Mouse (Mus musculus): ENCODE measurements around the gene 4930548H24Rik. TPM values are rescaled to one million over a fixed set of nuclear protein-coding genes. Genes with fewer than 3 reads are reported as not detected.

The 4930548H24Rik gene
- 0.11 and 0.16 TPM in 2 replicates for polyA plus RNA-seq (2016; fragmentation: Nextera tagmentation; extraction: Ambion mirVana)

DNA sequence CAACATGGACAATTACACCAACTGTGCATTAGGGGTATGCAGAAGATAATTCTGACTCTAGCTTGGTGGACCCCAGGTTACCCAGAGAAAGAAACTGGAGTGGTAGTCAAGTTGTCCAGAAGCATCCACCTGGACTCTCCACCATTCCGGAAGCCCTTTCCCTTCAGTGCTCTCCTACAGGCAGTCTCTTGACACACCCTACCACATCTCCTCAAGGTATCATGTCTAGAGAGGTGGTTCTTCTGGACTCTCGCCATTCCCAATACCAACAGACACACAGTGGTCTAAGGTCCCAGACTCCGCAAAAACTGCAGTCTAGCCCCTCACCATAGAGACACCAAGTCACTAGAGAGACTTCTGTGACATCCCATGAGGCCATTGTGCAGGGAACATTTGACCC lies at the start of gene 4930548H24Rik:
Gene 4930548H24Rik, plus strand, starts transcription at position 301 of the 400 bp plus-strand sequence.
- Histone ChIP-seq H3K4me1 (no peaks in the 10 kb centered on the region), H3K36me3 (replicated peaks) (peaks cover 47% of the 10 kb centered on the region), H3K27me3 (replicated peaks; ENCODE audit: low read depth, poor library complexity, severe bottlenecking) (no peaks in the 10 kb centered on the region), H3K27ac (replicated peaks) (no peak within 1 kb of the TSS), H3K9me3 (no peaks in the 10 kb centered on the region), H3K4me3 (no peak within 1 kb of the TSS)
- no peak for DNase-seq (ENCODE audit: low spot score)
- WGBS: 95% methylated on average over 3 of the region's 3 CpGs

DNA sequence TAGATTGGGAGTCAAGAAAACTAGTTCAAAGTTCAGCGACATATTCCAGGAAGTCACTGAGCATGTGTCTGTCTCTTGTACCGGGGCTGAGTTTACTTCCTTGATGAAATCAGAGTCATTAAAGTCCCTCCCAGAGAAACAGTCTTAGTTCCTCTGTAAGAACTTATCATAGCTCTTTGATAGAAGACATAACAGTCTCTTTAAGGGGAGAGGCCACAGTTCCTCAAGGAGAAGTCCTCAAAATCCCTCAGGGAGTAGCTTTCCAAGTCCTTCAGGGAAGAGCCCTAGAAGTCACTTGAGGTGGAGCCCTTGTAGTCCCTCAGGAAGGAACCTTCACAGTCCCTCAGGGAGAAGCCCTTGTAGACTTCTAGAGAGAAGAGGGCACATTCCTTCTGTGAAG lies 34.2 kb upstream of the 4930548H24Rik start:
- no peaks in the 10 kb centered on the region for H3K27me3 ChIP-seq (replicated peaks; ENCODE audit: low read depth, poor library complexity, severe bottlenecking)
- H3K36me3 ChIP-seq (replicated peaks): 0 out of 2 replicates have a peak, but pooled peaks cover 2% of the 10 kb centered on the region
- no peak overlapping the region for H3K4me3 ChIP-seq
- no peak for DNase-seq (ENCODE audit: low spot score)
- no peak overlapping the region for H3K27ac ChIP-seq (replicated peaks)
- H3K4me1 ChIP-seq: peaks cover 14% of the 10 kb centered on the region
- H3K9me3 ChIP-seq: no peaks in the 10 kb centered on the region
- WGBS: 89% methylated on average over 2 of the region's 2 CpGs

DNA sequence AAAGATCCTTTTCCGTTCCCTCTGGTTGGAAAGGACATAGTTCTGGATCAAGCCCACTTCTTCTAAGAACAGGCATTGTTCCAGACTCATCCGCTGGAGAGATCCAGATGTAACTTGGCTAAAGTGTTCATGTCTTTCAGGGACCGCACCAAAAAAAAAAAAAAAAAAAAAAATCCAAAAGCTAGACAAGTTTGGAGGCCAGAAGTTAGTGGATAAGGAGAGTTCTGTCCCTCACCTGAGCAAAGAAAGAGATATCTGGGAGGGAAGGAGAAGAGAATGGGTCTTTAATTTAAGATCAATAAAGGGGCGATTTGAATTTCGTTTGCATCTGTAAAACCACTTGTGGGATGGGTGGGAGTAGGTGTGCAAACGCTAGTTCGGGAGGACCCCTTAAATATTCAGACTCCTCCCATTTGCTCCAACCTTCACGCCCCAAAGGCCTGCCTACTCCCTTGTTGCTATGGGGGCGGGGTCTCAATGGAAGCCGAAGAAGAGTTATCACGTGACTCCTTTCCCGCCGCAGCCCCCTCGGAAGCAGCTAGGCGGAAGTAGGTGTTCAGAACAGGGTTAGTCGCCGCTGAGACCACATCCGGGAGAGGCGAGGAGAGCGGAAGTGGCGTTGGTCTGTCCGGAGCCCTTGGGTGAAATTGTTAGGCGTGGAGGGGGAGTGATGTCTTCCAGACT lies 33.5 kb upstream of the 4930548H24Rik start, which contains the start of gene Zfp512:
Gene Zfp512, plus strand, starts transcription at position 554 of the 684 bp plus-strand sequence.
- Histone ChIP-seq H3K9me3 (no peaks in the 10 kb centered on the region), H3K27me3 (replicated peaks; ENCODE audit: low read depth, poor library complexity, severe bottlenecking) (no peaks in the 10 kb centered on the region), H3K27ac (replicated peaks) (peak within 1 kb of the TSS; percentile 80), H3K4me3 (peak within 1 kb of the TSS; percentile 65), H3K4me1 (peaks cover 14% of the 10 kb centered on the region), H3K36me3 (replicated peaks) (peaks cover 3% of the 10 kb centered on the region; the same call in 1 of the 2 replicates)
- DNase-seq (ENCODE audit: low spot score): peak; percentile 97
- 6% methylated on average over 23 of the region's 23 CpGs for WGBS

DNA sequence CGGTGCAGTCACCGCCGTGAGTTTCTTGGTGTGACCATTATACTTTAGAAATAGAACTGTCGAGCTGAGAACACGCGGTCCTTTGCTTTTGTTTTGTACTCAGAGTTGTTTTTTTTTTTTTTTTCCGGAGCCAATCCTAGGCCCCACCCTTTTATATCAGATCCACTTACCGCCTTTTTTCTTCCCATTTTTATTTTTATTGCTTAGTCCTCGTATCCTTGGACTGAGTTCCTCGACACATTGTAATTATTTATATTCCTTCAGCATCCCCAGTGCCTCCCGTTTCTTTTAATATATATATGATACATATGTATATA lies 33.0 kb upstream of the 4930548H24Rik start:
- WGBS: under 1% methylated on average over 11 of the region's 11 CpGs
- Histone ChIP-seq H3K4me1 (peaks cover 14% of the 10 kb centered on the region), H3K27me3 (replicated peaks; ENCODE audit: low read depth, poor library complexity, severe bottlenecking) (no peaks in the 10 kb centered on the region), H3K9me3 (no peaks in the 10 kb centered on the region), H3K4me3 (peak overlapping the region; percentile 65), H3K27ac (replicated peaks) (peak overlapping the region; percentile 80), H3K36me3 (replicated peaks) (peaks cover 8% of the 10 kb centered on the region; the same call in 1 of the 2 replicates)
- DNase-seq (ENCODE audit: low spot score): no peak

DNA sequence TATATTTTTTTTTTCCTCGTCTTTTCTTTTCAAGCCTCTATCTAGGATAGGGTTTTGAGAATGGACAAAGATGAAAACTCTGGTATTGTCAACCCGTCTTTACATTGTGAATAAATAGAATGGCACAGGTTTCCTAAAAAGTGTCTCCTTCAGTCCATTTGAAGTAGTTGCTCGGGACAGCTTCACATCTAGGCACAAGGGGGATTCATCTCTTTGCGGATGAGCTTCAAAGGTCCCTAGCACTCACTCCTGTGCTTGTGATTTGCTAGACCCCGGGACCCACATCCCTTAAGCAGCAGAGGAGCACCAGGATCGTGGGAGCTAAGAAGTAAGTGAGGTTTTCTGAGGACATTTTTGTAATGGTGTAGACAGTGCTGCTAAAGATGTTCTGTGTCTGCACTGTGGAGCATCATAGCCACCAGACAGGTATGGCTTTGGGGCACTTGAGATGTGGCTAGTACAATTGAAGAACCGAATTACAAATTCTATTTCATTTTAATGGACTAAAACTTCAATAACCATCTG lies 32.6 kb upstream of the 4930548H24Rik start:
- Histone ChIP-seq H3K4me3 (peak overlapping the region; percentile 65), H3K4me1 (peaks cover 14% of the 10 kb centered on the region), H3K27ac (replicated peaks) (peak overlapping the region; percentile 80), H3K36me3 (replicated peaks) (peaks cover 10% of the 10 kb centered on the region; the same call in 1 of the 2 replicates), H3K9me3 (no peaks in the 10 kb centered on the region), H3K27me3 (replicated peaks; ENCODE audit: low read depth, poor library complexity, severe bottlenecking) (no peaks in the 10 kb centered on the region)
- 19% methylated on average over 7 of the region's 7 CpGs for WGBS
- peak; percentile 16 for DNase-seq (ENCODE audit: low spot score)

GRCm38 (mm10) chr5:31467798-31468197 lies 17.7 kb upstream of the 4930548H24Rik start:
- Histone ChIP-seq H3K27me3 (replicated peaks; ENCODE audit: low read depth, poor library complexity, severe bottlenecking) (no peaks in the 10 kb centered on the region), H3K36me3 (replicated peaks) (peaks cover 78% of the 10 kb centered on the region), H3K4me3 (no peak overlapping the region), H3K27ac (replicated peaks) (no peak overlapping the region), H3K4me1 (no peaks in the 10 kb centered on the region), H3K9me3 (no peaks in the 10 kb centered on the region)
- 96% methylated on average over 3 of the region's 3 CpGs for WGBS
- DNase-seq (ENCODE audit: low spot score): no peak

DNA sequence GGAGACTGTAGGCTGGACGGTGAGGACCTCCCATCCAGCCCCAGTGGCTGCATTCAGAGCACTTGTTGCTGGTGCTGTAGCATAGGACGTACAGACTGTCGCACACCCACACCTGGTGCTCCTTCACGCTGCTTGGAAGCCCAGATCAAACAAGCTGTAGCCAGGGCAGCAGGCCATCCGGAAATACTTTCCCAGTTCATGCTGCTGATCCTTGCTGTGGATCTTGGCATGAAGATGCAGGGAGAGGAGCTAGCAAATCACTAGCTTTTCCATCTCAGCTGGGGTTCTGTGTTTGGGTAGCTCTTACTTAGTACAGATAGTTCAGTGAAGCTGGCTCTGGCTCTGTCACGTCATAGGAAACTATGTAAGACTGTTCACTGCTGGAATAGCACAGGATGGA lies 15.8 kb upstream of the 4930548H24Rik start:
- no peak overlapping the region for H3K4me3 ChIP-seq
- no peaks in the 10 kb centered on the region for H3K27me3 ChIP-seq (replicated peaks; ENCODE audit: low read depth, poor library complexity, severe bottlenecking)
- no peak for DNase-seq (ENCODE audit: low spot score)
- H3K9me3 ChIP-seq: no peaks in the 10 kb centered on the region
- peaks cover 95% of the 10 kb centered on the region for H3K36me3 ChIP-seq (replicated peaks)
- no peaks in the 10 kb centered on the region for H3K4me1 ChIP-seq
- no peak overlapping the region for H3K27ac ChIP-seq (replicated peaks)
- WGBS: 86% methylated on average over 6 of the region's 6 CpGs

DNA sequence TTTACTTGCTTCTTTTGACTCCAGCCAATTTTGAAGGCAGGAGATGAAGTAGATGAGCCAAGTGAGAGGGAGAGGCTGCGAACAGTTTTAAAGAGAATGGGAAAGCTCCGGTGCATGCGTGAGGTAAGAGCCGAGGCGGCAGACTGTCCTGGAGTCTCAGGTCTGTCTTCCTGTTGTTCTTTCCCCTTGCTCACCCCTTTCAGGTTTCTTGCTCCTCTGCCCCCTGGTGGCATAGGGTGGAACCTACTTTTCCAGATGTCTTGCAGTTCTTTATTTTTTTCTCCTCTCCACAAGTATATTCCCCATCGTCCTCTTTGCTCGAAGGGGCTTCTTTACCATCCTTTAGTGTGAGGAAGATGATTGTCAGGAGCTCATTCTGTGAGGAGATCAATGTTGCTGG lies 15.2 kb upstream of the 4930548H24Rik start:
- no peak overlapping the region for H3K4me3 ChIP-seq
- DNase-seq (ENCODE audit: low spot score): peak; percentile 65
- H3K36me3 ChIP-seq (replicated peaks): peaks cover 98% of the 10 kb centered on the region
- H3K9me3 ChIP-seq: no peaks in the 10 kb centered on the region
- no peaks in the 10 kb centered on the region for H3K4me1 ChIP-seq
- H3K27ac ChIP-seq (replicated peaks): no peak overlapping the region
- whole genome bisulfite sequencing: 78% methylated on average over 7 of the region's 7 CpGs
- H3K27me3 ChIP-seq (replicated peaks; ENCODE audit: low read depth, poor library complexity, severe bottlenecking): no peaks in the 10 kb centered on the region

GRCm38 (mm10) chr5:31480536-31480935 lies 5.0 kb upstream of the 4930548H24Rik start:
- Histone ChIP-seq H3K9me3 (no peaks in the 10 kb centered on the region), H3K36me3 (replicated peaks) (peaks cover 93% of the 10 kb centered on the region), H3K27me3 (replicated peaks; ENCODE audit: low read depth, poor library complexity, severe bottlenecking) (no peaks in the 10 kb centered on the region), H3K27ac (replicated peaks) (no peak overlapping the region), H3K4me1 (no peaks in the 10 kb centered on the region), H3K4me3 (no peak overlapping the region)
- no peak for DNase-seq (ENCODE audit: low spot score)
- WGBS: 90% methylated on average over 4 of the region's 4 CpGs

GRCm38 (mm10) chr5:31487889-31488288 lies 2.3 kb downstream of the 4930548H24Rik start:
- Histone ChIP-seq H3K9me3 (0 out of 2 replicates have a peak, but pooled peaks cover 3% of the 10 kb centered on the region), H3K27me3 (replicated peaks; ENCODE audit: low read depth, poor library complexity, severe bottlenecking) (no peaks in the 10 kb centered on the region), H3K36me3 (replicated peaks) (peaks cover 23% of the 10 kb centered on the region), H3K27ac (replicated peaks) (no peak overlapping the region), H3K4me1 (no peaks in the 10 kb centered on the region), H3K4me3 (no peak overlapping the region)
- DNase-seq (ENCODE audit: low spot score): no peak
- whole genome bisulfite sequencing: 96% methylated on average over 3 of the region's 3 CpGs

DNA sequence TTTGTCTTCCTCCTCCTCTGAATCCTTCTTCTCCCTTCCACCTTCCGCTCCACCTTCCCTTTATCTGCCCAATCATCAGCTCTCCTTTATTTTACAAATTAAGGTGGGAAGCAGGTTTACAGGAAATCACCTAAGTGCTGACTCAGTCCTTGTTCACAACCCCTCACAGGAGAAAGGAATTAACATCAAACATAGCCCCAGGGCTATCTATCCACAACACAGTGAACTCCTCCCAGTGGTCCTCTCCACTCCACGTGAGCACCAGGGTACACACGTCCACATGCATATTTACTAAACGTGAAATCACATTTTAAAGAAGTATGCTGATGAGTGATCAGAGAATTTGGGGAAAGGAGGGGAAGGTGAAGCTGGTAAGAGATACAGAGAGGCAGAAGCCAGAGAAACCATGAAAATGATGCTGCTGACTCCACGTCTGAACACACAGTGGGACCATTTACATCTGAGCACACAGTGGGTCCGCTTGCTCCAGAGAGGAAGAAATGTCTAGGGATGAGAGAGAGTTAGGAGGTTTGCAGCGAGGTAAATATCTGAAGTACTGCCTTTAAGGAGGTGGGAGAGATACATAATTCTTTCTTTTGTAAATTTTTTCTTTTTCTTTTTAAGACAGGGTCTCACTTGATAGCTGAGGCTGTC lies 3.7 kb downstream of the 4930548H24Rik start:
- Histone ChIP-seq H3K4me1 (no peaks in the 10 kb centered on the region), H3K4me3 (no peak overlapping the region), H3K27me3 (replicated peaks; ENCODE audit: low read depth, poor library complexity, severe bottlenecking) (no peaks in the 10 kb centered on the region), H3K9me3 (0 out of 2 replicates have a peak, but pooled peaks cover 3% of the 10 kb centered on the region), H3K36me3 (replicated peaks) (peaks cover 15% of the 10 kb centered on the region), H3K27ac (replicated peaks) (no peak overlapping the region)
- DNase-seq (ENCODE audit: low spot score): no peak
- 70% methylated on average over 7 of the region's 7 CpGs for WGBS

- WGBS: 63% methylated on average over 1 of the region's 1 CpGs
- no peak for DNase-seq (ENCODE audit: low spot score)
- Histone ChIP-seq H3K4me3 (no peak overlapping the region), H3K4me1 (peaks cover 9% of the 10 kb centered on the region), H3K9me3 (0 out of 2 replicates have a peak, but pooled peaks cover 3% of the 10 kb centered on the region), H3K27me3 (replicated peaks; ENCODE audit: low read depth, poor library complexity, severe bottlenecking) (no peaks in the 10 kb centered on the region), H3K36me3 (replicated peaks) (peaks cover 12% of the 10 kb centered on the region), H3K27ac (replicated peaks) (no peak overlapping the region)
Measured at GRCm38 (mm10) chr5:31492031-31492430, 6.5 kb downstream of the 4930548H24Rik start.
